Mouse (Mus musculus): Measurements from ENCODE around the gene Cwc15. TPM values are rescaled to one million over a fixed set of nuclear protein-coding genes. Genes with fewer than 3 reads are reported as not detected.

Gene Cwc15
- polyA plus RNA-seq, 1 experiment from 2014 or later = 150 TPM

GRCm38 (mm10) chr9:14517296-14517695 is 16.9 kb downstream of the Cwc15 start:
- no peak overlapping the region for H3K9ac ChIP-seq (replicated peaks; ENCODE audit: low read length)
- WGBS = 76% methylated on average over 1 of the region's 1 CpGs
- ATAC-seq (ENCODE audit: low FRiP score, low TSS enrichment) = no peak
- H3K4me1 ChIP-seq (ENCODE audit: control insufficient read depth, insufficient read depth, low read length) = no peaks in the 10 kb centered on the region
- no peaks in the 10 kb centered on the region for H3K9me3 ChIP-seq (ENCODE audit: control insufficient read depth, low read length)
- peaks cover 12% of the 10 kb centered on the region; the same call in 1 of the 2 replicates for H3K36me3 ChIP-seq (ENCODE audit: control insufficient read depth, insufficient read depth, low read length)
- H3K27me3 ChIP-seq (ENCODE audit: control insufficient read depth, insufficient read depth, low read length) = no peaks in the 10 kb centered on the region
- no peak overlapping the region for H3K4me2 ChIP-seq (ENCODE audit: low read length)
- no peak for DNase-seq
- no peak overlapping the region for H3K4me3 ChIP-seq (replicated peaks; ENCODE audit: low read depth, low read length)
- no peak overlapping the region for H3K27ac ChIP-seq (replicated peaks; ENCODE audit: low read depth, low read length)

GRCm38 (mm10) chr9:14518105-14518504 is 17.7 kb downstream of the Cwc15 start:
- 81% methylated on average over 3 of the region's 3 CpGs for WGBS
- Histone ChIP-seq H3K4me2 (ENCODE audit: low read length) (no peak overlapping the region), H3K4me3 (replicated peaks; ENCODE audit: low read depth, low read length) (no peak overlapping the region), H3K4me1 (ENCODE audit: control insufficient read depth, insufficient read depth, low read length) (no peaks in the 10 kb centered on the region), H3K36me3 (ENCODE audit: control insufficient read depth, insufficient read depth, low read length) (0 out of 2 replicates have a peak, but pooled peaks cover 6% of the 10 kb centered on the region), H3K9ac (replicated peaks; ENCODE audit: low read length) (no peak overlapping the region), H3K27me3 (ENCODE audit: control insufficient read depth, insufficient read depth, low read length) (no peaks in the 10 kb centered on the region), H3K9me3 (ENCODE audit: control insufficient read depth, low read length) (no peaks in the 10 kb centered on the region), H3K27ac (replicated peaks; ENCODE audit: low read depth, low read length) (no peak overlapping the region)
- ATAC-seq (ENCODE audit: low FRiP score, low TSS enrichment) = no peak
- DNase-seq = no peak

DNA sequence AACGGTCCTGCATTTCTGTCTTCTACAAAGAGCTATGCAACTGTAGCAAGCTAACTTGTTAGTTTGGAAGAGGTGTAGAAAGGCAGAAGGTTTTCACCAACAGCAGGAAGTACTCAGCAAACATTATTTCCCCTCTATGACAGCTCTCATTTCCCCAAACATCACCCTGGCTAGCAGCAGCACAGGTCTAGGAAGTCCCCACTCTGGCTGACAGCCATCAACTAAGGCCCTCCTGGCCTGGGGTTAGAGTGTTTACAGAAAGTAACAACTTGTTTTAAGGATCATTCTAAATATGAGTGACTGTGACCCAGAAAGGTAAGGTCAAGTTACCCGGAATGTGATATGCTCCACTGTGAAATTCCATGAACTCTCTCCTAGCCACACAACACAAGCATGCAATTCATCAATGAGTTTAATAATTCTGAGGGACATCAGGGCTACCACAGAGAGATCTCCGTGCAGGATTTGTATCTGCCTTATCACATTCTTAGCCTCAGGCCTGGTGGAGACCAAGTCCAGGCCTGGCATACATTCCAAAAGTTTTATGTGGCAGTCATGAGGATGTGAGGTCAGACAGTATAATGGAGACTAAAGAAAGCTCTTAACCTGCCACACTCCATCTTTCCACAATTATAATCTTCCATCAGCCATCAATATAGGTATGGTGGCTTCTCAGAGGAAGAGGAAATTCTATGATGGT is 20.7 kb downstream of the Cwc15 start:
- no peaks in the 10 kb centered on the region for H3K27me3 ChIP-seq (ENCODE audit: control insufficient read depth, insufficient read depth, low read length)
- H3K9ac ChIP-seq (replicated peaks; ENCODE audit: low read length) = no peak overlapping the region
- ATAC-seq (ENCODE audit: low FRiP score, low TSS enrichment) (no peak), DNase-seq (no peak)
- no peaks in the 10 kb centered on the region for H3K4me1 ChIP-seq (ENCODE audit: control insufficient read depth, insufficient read depth, low read length)
- H3K27ac ChIP-seq (replicated peaks; ENCODE audit: low read depth, low read length) = no peak overlapping the region
- H3K36me3 ChIP-seq (ENCODE audit: control insufficient read depth, insufficient read depth, low read length) = no peaks in the 10 kb centered on the region
- no peak overlapping the region for H3K4me3 ChIP-seq (replicated peaks; ENCODE audit: low read depth, low read length)
- no peaks in the 10 kb centered on the region for H3K9me3 ChIP-seq (ENCODE audit: control insufficient read depth, low read length)
- 81% methylated on average over 3 of the region's 3 CpGs for WGBS
- no peak overlapping the region for H3K4me2 ChIP-seq (ENCODE audit: low read length)

- Histone ChIP-seq H3K27me3 (ENCODE audit: control insufficient read depth, insufficient read depth, low read length) (no peaks in the 10 kb centered on the region), H3K27ac (replicated peaks; ENCODE audit: low read depth, low read length) (no peak overlapping the region), H3K36me3 (ENCODE audit: control insufficient read depth, insufficient read depth, low read length) (no peaks in the 10 kb centered on the region), H3K9me3 (ENCODE audit: control insufficient read depth, low read length) (no peaks in the 10 kb centered on the region), H3K4me3 (replicated peaks; ENCODE audit: low read depth, low read length) (no peak overlapping the region), H3K9ac (replicated peaks; ENCODE audit: low read length) (no peak overlapping the region; the same call in 1 of the 2 replicates), H3K4me2 (ENCODE audit: low read length) (no peak overlapping the region), H3K4me1 (ENCODE audit: control insufficient read depth, insufficient read depth, low read length) (no peaks in the 10 kb centered on the region)
- 67% methylated on average over 2 of the region's 2 CpGs for WGBS
- ATAC-seq (ENCODE audit: low FRiP score, low TSS enrichment) (no peak), DNase-seq (no peak)
Observed at GRCm38 (mm10) chr9:14521695-14522094, 21.3 kb downstream of the Cwc15 start.

DNA sequence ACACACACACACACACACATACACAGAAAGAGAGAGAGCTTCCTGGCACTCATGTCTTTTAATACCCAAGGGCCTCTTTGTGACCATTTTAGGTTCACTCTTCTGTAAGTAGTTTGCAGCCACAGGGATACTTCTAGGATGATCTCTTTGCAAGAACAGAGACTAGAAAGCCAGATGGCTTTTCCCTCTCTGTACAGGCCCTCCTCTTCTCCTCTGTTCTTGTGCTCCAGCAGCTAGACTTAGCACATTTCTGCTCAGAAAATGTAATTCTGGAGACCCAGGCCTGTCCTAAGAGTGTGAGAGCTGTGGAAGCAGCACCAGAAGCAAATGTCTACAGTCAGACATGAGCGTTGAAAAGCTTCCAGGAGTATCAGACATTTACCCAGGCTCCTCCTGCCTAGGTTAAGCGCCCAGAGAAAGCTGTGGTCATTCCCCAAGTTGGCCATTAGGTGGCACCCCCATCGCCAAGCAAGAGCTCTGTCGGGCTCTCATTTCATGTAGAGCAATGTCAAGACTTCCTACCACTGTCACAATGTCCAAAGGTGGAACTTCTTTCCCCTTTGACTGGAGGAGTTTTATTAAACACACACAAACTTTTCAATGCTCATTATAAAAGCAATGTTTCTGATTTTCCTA is 23.1 kb downstream of the Cwc15 start:
- H3K4me1 ChIP-seq (ENCODE audit: control insufficient read depth, insufficient read depth, low read length) = no peaks in the 10 kb centered on the region
- no peak overlapping the region for H3K9ac ChIP-seq (replicated peaks; ENCODE audit: low read length)
- H3K27ac ChIP-seq (replicated peaks; ENCODE audit: low read depth, low read length) = no peak overlapping the region
- no peaks in the 10 kb centered on the region for H3K27me3 ChIP-seq (ENCODE audit: control insufficient read depth, insufficient read depth, low read length)
- no peaks in the 10 kb centered on the region for H3K36me3 ChIP-seq (ENCODE audit: control insufficient read depth, insufficient read depth, low read length)
- H3K9me3 ChIP-seq (ENCODE audit: control insufficient read depth, low read length) = no peaks in the 10 kb centered on the region
- H3K4me3 ChIP-seq (replicated peaks; ENCODE audit: low read depth, low read length) = no peak overlapping the region
- no peak overlapping the region for H3K4me2 ChIP-seq (ENCODE audit: low read length)
- WGBS = 9% methylated on average over 4 of the region's 4 CpGs
- DNase-seq = peak; percentile 89
- peak; percentile 69 for ATAC-seq (ENCODE audit: low FRiP score, low TSS enrichment)

DNA sequence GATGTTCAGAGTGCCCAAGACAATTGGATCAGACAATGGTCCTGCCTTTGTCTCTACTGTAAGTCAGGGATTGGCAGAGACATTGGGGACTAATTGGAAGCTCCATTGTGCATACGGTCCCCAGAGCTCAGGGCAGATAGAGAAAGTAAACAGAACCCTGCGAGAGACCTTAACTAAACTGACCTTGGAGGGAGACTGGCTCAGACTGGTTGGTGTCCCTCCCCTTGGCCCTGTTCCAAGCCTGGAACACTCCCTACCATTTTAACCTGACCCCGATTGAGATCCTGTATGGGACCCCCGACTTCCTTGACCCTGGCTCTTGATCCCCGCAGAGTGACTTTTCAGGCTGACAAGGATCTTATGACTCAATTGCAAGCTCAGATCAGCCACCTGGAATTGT is 29.6 kb downstream of the Cwc15 start:
- WGBS = 78% methylated on average over 5 of the region's 5 CpGs
- no peak overlapping the region for H3K4me3 ChIP-seq (replicated peaks; ENCODE audit: low read depth, low read length)
- no peaks in the 10 kb centered on the region for H3K36me3 ChIP-seq (ENCODE audit: control insufficient read depth, insufficient read depth, low read length)
- H3K9ac ChIP-seq (replicated peaks; ENCODE audit: low read length) = no peak overlapping the region
- H3K4me1 ChIP-seq (ENCODE audit: control insufficient read depth, insufficient read depth, low read length) = no peaks in the 10 kb centered on the region
- no peak overlapping the region for H3K4me2 ChIP-seq (ENCODE audit: low read length)
- no peaks in the 10 kb centered on the region for H3K27me3 ChIP-seq (ENCODE audit: control insufficient read depth, insufficient read depth, low read length)
- no peak overlapping the region for H3K27ac ChIP-seq (replicated peaks; ENCODE audit: low read depth, low read length)
- ATAC-seq (ENCODE audit: low FRiP score, low TSS enrichment) (no peak), DNase-seq (no peak)
- no peaks in the 10 kb centered on the region for H3K9me3 ChIP-seq (ENCODE audit: control insufficient read depth, low read length)

- no peak overlapping the region for H3K4me2 ChIP-seq (ENCODE audit: low read length)
- DNase-seq (peak; percentile 39), ATAC-seq (ENCODE audit: low FRiP score, low TSS enrichment) (peak; percentile 66; the same call in 1 of the 2 replicates)
- H3K4me3 ChIP-seq (replicated peaks; ENCODE audit: low read depth, low read length) = no peak overlapping the region
- no peaks in the 10 kb centered on the region for H3K36me3 ChIP-seq (ENCODE audit: control insufficient read depth, insufficient read depth, low read length)
- H3K27me3 ChIP-seq (ENCODE audit: control insufficient read depth, insufficient read depth, low read length) = no peaks in the 10 kb centered on the region
- H3K27ac ChIP-seq (replicated peaks; ENCODE audit: low read depth, low read length) = no peak overlapping the region
- no peak overlapping the region for H3K9ac ChIP-seq (replicated peaks; ENCODE audit: low read length)
- H3K4me1 ChIP-seq (ENCODE audit: control insufficient read depth, insufficient read depth, low read length) = no peaks in the 10 kb centered on the region
- WGBS = 3% methylated on average over 3 of the region's 3 CpGs
- no peaks in the 10 kb centered on the region for H3K9me3 ChIP-seq (ENCODE audit: control insufficient read depth, low read length)
Observed at GRCm38 (mm10) chr9:14532283-14532682, 31.9 kb downstream of the Cwc15 start.

DNA sequence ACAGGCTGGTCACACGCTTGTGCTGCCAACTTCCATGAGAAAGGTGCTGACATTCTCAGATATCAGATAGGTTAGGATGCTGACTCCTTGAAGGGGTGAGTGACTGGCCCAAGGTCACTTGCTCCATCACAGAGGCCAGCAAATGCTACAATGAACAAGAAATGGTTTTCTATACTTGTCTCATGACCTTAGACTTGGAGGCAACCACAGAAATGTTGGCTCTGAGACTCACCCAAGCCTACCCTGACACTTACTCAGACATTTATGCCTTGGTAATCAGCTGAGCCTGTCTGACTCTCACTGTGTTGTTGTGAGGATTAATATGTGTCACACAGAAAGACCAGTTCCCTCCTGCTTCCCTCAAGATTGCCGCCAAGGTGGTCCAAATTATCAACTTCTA is 33.2 kb downstream of the Cwc15 start:
- Histone ChIP-seq H3K4me3 (replicated peaks; ENCODE audit: low read depth, low read length) (no peak overlapping the region), H3K4me2 (ENCODE audit: low read length) (no peak overlapping the region), H3K27ac (replicated peaks; ENCODE audit: low read depth, low read length) (no peak overlapping the region), H3K36me3 (ENCODE audit: control insufficient read depth, insufficient read depth, low read length) (no peaks in the 10 kb centered on the region), H3K27me3 (ENCODE audit: control insufficient read depth, insufficient read depth, low read length) (no peaks in the 10 kb centered on the region), H3K9me3 (ENCODE audit: control insufficient read depth, low read length) (no peaks in the 10 kb centered on the region), H3K9ac (replicated peaks; ENCODE audit: low read length) (no peak overlapping the region), H3K4me1 (ENCODE audit: control insufficient read depth, insufficient read depth, low read length) (no peaks in the 10 kb centered on the region)
- WGBS = 93% methylated on average over 2 of the region's 2 CpGs
- no peak for ATAC-seq (ENCODE audit: low FRiP score, low TSS enrichment)
- DNase-seq = no peak

Data from midbrain, embryonic 14.5 days (tissue).